Mouse (Mus musculus) liver, embryonic 15.5 days (tissue): Measurements from ENCODE around the gene Esrrb. TPM values are rescaled to one million over a fixed set of nuclear protein-coding genes. Genes with fewer than 3 reads are reported as not detected.

Experiments used
- ATAC-seq: fragments of 200-750 bp; cut with Nextera tagmentation; 2 replicates; pipeline ENCODE4 v1.8.0; 2017; ENCODE audit warnings: moderate number of reproducible peaks, mild to moderate bottlenecking, moderate library complexity; ENCODE audit not compliant: insufficient read depth
- H3K27ac ChIP-seq: fragments of 300-500 bp; sonication (generic); replicated peaks from 2 replicates; pipeline ENCODE4 v1.5.1; 2015; ENCODE audit warnings: mild to moderate bottlenecking, inconsistent platforms
- H3K27me3 ChIP-seq: fragments of 300-500 bp; sonication (generic); 2 replicates; pipeline ENCODE4 v1.6.1; 2015; ENCODE audit warnings: mild to moderate bottlenecking, inconsistent platforms
- H3K36me3 ChIP-seq: fragments of 300-500 bp; sonication (generic); replicated peaks from 2 replicates; pipeline ENCODE4 v1.6.1; 2015; ENCODE audit warnings: moderate library complexity, mild to moderate bottlenecking, inconsistent platforms
- H3K4me1 ChIP-seq: fragments of 300-500 bp; sonication (generic); replicated peaks from 2 replicates; pipeline ENCODE4 v1.6.1; 2015; ENCODE audit warnings: inconsistent platforms
- H3K4me2 ChIP-seq: fragments of 300-500 bp; sonication (generic); 2 replicates; pipeline ENCODE4 v1.6.1; 2015; ENCODE audit warnings: moderate library complexity, mild to moderate bottlenecking, inconsistent platforms
- H3K4me3 ChIP-seq: fragments of 300-500 bp; sonication (generic); replicated peaks from 2 replicates; pipeline ENCODE4 v1.5.1; 2015; ENCODE audit warnings: mild to moderate bottlenecking, inconsistent platforms
- H3K9ac ChIP-seq: fragments of 300-500 bp; sonication (generic); 2 replicates; pipeline ENCODE4 v1.6.1; 2015; ENCODE audit warnings: moderate library complexity, mild to moderate bottlenecking, inconsistent platforms
- H3K9me3 ChIP-seq: fragments of 300-500 bp; sonication (generic); replicated peaks from 2 replicates; pipeline ENCODE4 v1.6.1; 2016; ENCODE audit warnings: inconsistent platforms
- WGBS: fragments of 180-500 bp; shearing (Covaris S2); methylation state at CpG from one replicate; pipeline ENCODE4 v1.1.7; 2015; ENCODE audit warnings: mixed read lengths; ENCODE audit not compliant: insufficient replicate concordance; 5-methylcytosine and 5-hydroxymethylcytosine counted together
- polyA plus RNA-seq: library from polyadenylated mRNA; unstranded; fragments of >200 nt; fragmentation: Nextera tagmentation; extraction: Ambion mirVana; gene quantifications from 2 replicates; pipeline ENCODE4 v1.2.1, GENCODE M21; 2015

Gene Esrrb
- polyA plus RNA-seq, 1 experiment from 2014 or later: 0.16 TPM

GRCm38 (mm10) chr12:86364285-86364684, 3.4 kb downstream of the Esrrb start:
- Histone ChIP-seq H3K36me3 (no peaks in the 10 kb centered on the region), H3K27me3 (peaks cover 18% of the 10 kb centered on the region; the same call in 1 of the 2 replicates)
- ATAC-seq: no peak

GRCm38 (mm10) chr12:86364756-86365155, 3.8 kb downstream of the Esrrb start:
- 17% methylated on average over 5 of the region's 5 CpGs for WGBS
- no peak overlapping the region for H3K4me2 ChIP-seq
- H3K27ac ChIP-seq: no peak overlapping the region
- no peak overlapping the region for H3K4me3 ChIP-seq
- H3K4me1 ChIP-seq: no peaks in the 10 kb centered on the region
- ATAC-seq: no peak
- H3K36me3 ChIP-seq: no peaks in the 10 kb centered on the region
- peaks cover 18% of the 10 kb centered on the region; the same call in 1 of the 2 replicates for H3K27me3 ChIP-seq
- no peaks in the 10 kb centered on the region for H3K9me3 ChIP-seq
- no peak overlapping the region for H3K9ac ChIP-seq

More at GRCm38 (mm10) chr12:86364285-86364684, 3.4 kb downstream of the Esrrb start:
- H3K4me1 ChIP-seq: no peaks in the 10 kb centered on the region
- WGBS: 13% methylated on average over 5 of the region's 5 CpGs
- H3K9ac ChIP-seq: no peak overlapping the region
- no peak overlapping the region for H3K27ac ChIP-seq
- no peaks in the 10 kb centered on the region for H3K9me3 ChIP-seq
- H3K4me3 ChIP-seq: no peak overlapping the region
- no peak overlapping the region for H3K4me2 ChIP-seq

GRCm38 (mm10) chr12:86370611-86371383, 9.9 kb downstream of the Esrrb start:
- H3K36me3 ChIP-seq: no peaks in the 10 kb centered on the region
- no peak overlapping the region for H3K27ac ChIP-seq
- no peak overlapping the region for H3K9ac ChIP-seq
- no peaks in the 10 kb centered on the region for H3K4me1 ChIP-seq
- no peaks in the 10 kb centered on the region for H3K27me3 ChIP-seq
- no peaks in the 10 kb centered on the region for H3K9me3 ChIP-seq
- WGBS: 67% methylated on average over 17 of the region's 17 CpGs
- no peak for ATAC-seq
- no peak overlapping the region for H3K4me3 ChIP-seq
- no peak overlapping the region for H3K4me2 ChIP-seq

GRCm38 (mm10) chr12:86374286-86374685, 13.4 kb downstream of the Esrrb start:
- Histone ChIP-seq H3K4me3 (no peak overlapping the region), H3K4me2 (no peak overlapping the region), H3K4me1 (no peaks in the 10 kb centered on the region), H3K36me3 (no peaks in the 10 kb centered on the region), H3K27ac (no peak overlapping the region), H3K9me3 (no peaks in the 10 kb centered on the region), H3K27me3 (peaks cover 2% of the 10 kb centered on the region; the same call in 1 of the 2 replicates), H3K9ac (no peak overlapping the region)
- 65% methylated on average over 8 of the region's 8 CpGs for WGBS
- no peak for ATAC-seq

GRCm38 (mm10) chr12:86379672-86380213, 18.8 kb downstream of the Esrrb start:
- no peak for ATAC-seq
- no peak overlapping the region for H3K4me2 ChIP-seq

GRCm38 (mm10) chr12:86383803-86384202, 22.9 kb downstream of the Esrrb start:
- H3K36me3 ChIP-seq: no peaks in the 10 kb centered on the region
- H3K4me3 ChIP-seq: no peak overlapping the region
- 22% methylated on average over 6 of the region's 6 CpGs for WGBS
- no peak overlapping the region for H3K9ac ChIP-seq
- no peaks in the 10 kb centered on the region for H3K4me1 ChIP-seq
- H3K9me3 ChIP-seq: no peaks in the 10 kb centered on the region
- ATAC-seq: no peak
- H3K27me3 ChIP-seq: peaks cover 13% of the 10 kb centered on the region; the same call in 1 of the 2 replicates
- H3K4me2 ChIP-seq: no peak overlapping the region
- no peak overlapping the region for H3K27ac ChIP-seq

More at GRCm38 (mm10) chr12:86379672-86380213, 18.8 kb downstream of the Esrrb start:
- no peaks in the 10 kb centered on the region for H3K4me1 ChIP-seq
- H3K9ac ChIP-seq: no peak overlapping the region
- H3K27me3 ChIP-seq: peaks cover 13% of the 10 kb centered on the region; the same call in 1 of the 2 replicates
- H3K9me3 ChIP-seq: no peaks in the 10 kb centered on the region
- H3K4me3 ChIP-seq: no peak overlapping the region
- no peaks in the 10 kb centered on the region for H3K36me3 ChIP-seq
- 27% methylated on average over 15 of the region's 15 CpGs for WGBS
- H3K27ac ChIP-seq: no peak overlapping the region

- H3K27me3 ChIP-seq: no peaks in the 10 kb centered on the region
Observed at GRCm38 (mm10) chr12:86387671-86388270, 26.9 kb downstream of the Esrrb start.

GRCm38 (mm10) chr12:86394773-86395172, 33.9 kb downstream of the Esrrb start:
- no peak overlapping the region for H3K9ac ChIP-seq
- 63% methylated on average over 12 of the region's 12 CpGs for WGBS
- H3K36me3 ChIP-seq: no peaks in the 10 kb centered on the region
- H3K4me1 ChIP-seq: no peaks in the 10 kb centered on the region
- no peaks in the 10 kb centered on the region for H3K27me3 ChIP-seq
- H3K4me2 ChIP-seq: no peak overlapping the region
- ATAC-seq: no peak
- no peaks in the 10 kb centered on the region for H3K9me3 ChIP-seq
- H3K4me3 ChIP-seq: no peak overlapping the region
- no peak overlapping the region for H3K27ac ChIP-seq

More at GRCm38 (mm10) chr12:86387671-86388270, 26.9 kb downstream of the Esrrb start:
- no peaks in the 10 kb centered on the region for H3K4me1 ChIP-seq
- no peaks in the 10 kb centered on the region for H3K36me3 ChIP-seq
- 63% methylated on average over 10 of the region's 10 CpGs for WGBS
- no peak overlapping the region for H3K4me2 ChIP-seq
- ATAC-seq: no peak
- no peak overlapping the region for H3K4me3 ChIP-seq
- no peak overlapping the region for H3K27ac ChIP-seq
- H3K9ac ChIP-seq: no peak overlapping the region
- H3K9me3 ChIP-seq: no peaks in the 10 kb centered on the region

GRCm38 (mm10) chr12:86395326-86395725, 34.4 kb downstream of the Esrrb start:
- Histone ChIP-seq H3K4me2 (no peak overlapping the region), H3K4me3 (no peak overlapping the region)

GRCm38 (mm10) chr12:86398762-86399161, 37.8 kb downstream of the Esrrb start:
- 11% methylated on average over 8 of the region's 8 CpGs for WGBS

More at GRCm38 (mm10) chr12:86395326-86395725, 34.4 kb downstream of the Esrrb start:
- H3K9me3 ChIP-seq: no peaks in the 10 kb centered on the region
- H3K4me1 ChIP-seq: no peaks in the 10 kb centered on the region
- no peak for ATAC-seq
- no peak overlapping the region for H3K9ac ChIP-seq
- no peak overlapping the region for H3K27ac ChIP-seq
- H3K27me3 ChIP-seq: no peaks in the 10 kb centered on the region; the same call in 1 of the 2 replicates
- WGBS: 31% methylated on average over 7 of the region's 7 CpGs
- H3K36me3 ChIP-seq: no peaks in the 10 kb centered on the region

GRCm38 (mm10) chr12:86402718-86403117, 41.8 kb downstream of the Esrrb start:
- Histone ChIP-seq H3K9ac (no peak overlapping the region), H3K4me2 (peak overlapping the region; percentile 34; the same call in 1 of the 2 replicates), H3K27me3 (peaks cover 23% of the 10 kb centered on the region), H3K36me3 (no peaks in the 10 kb centered on the region), H3K27ac (no peak overlapping the region), H3K4me1 (no peaks in the 10 kb centered on the region), H3K9me3 (no peaks in the 10 kb centered on the region), H3K4me3 (no peak overlapping the region)
- 6% methylated on average over 21 of the region's 21 CpGs for WGBS
- no peak for ATAC-seq

More at GRCm38 (mm10) chr12:86398762-86399161, 37.8 kb downstream of the Esrrb start:
- ATAC-seq: no peak
- H3K4me3 ChIP-seq: no peak overlapping the region
- no peaks in the 10 kb centered on the region for H3K9me3 ChIP-seq
- no peaks in the 10 kb centered on the region for H3K36me3 ChIP-seq
- H3K9ac ChIP-seq: no peak overlapping the region
- H3K4me1 ChIP-seq: no peaks in the 10 kb centered on the region
- peaks cover 17% of the 10 kb centered on the region for H3K27me3 ChIP-seq
- no peak overlapping the region for H3K4me2 ChIP-seq
- no peak overlapping the region for H3K27ac ChIP-seq
